Mouse (Mus musculus) stomach, postnatal 0 days (tissue): ENCODE data around the gene Hspa12a.

Experiments used
- CTCF ChIP-seq: IDR thresholded peaks from 2 replicates; pipeline ENCODE4 v1.5.1; 2016; ENCODE audit warnings: antibody characterized with exemption, low read depth, mild to moderate bottlenecking, moderate library complexity
- EP300 ChIP-seq: optimal IDR thresholded peaks from 2 replicates; pipeline ENCODE3; 2016; ENCODE audit warnings: antibody characterized with exemption

- TF ChIP-seq CTCF: peak; percentile 45
- no peak for TF ChIP-seq EP300
Observed at GRCm38 (mm10) chr19:58918597-58918996, 24.9 kb downstream of the Hspa12a start.
